Mouse (Mus musculus) stomach, embryonic 14.5 days (tissue): ENCODE data around the gene Gm45521. TPM values are rescaled to one million over a fixed set of nuclear protein-coding genes. Genes with fewer than 3 reads are reported as not detected.

ENCODE experiments used
- ATAC-seq: fragments of 200-750 bp; cut with Nextera tagmentation; 2 replicates; pipeline ENCODE4 v1.8.0; 2017; ENCODE audit warnings: low read depth, moderate TSS enrichment; ENCODE audit not compliant: insufficient number of reproducible peaks, insufficient read depth, low FRiP score
- H3K27ac ChIP-seq: fragments of 300-500 bp; sonication (generic); 2 replicates; pipeline ENCODE4 v1.5.1; 2014; ENCODE audit warnings: mild to moderate bottlenecking, low read length, moderate library complexity, mixed read lengths
- H3K27me3 ChIP-seq: fragments of 300-500 bp; sonication (generic); 2 replicates; pipeline ENCODE4 v1.6.1; 2014; ENCODE audit warnings: low read length, control low read depth, mixed read lengths; ENCODE audit not compliant: control insufficient read depth, insufficient read depth
- H3K36me3 ChIP-seq: fragments of 300-500 bp; sonication (generic); 2 replicates; pipeline ENCODE4 v1.6.1; 2014; ENCODE audit warnings: mild to moderate bottlenecking, control low read depth, low read length, moderate library complexity, mixed read lengths; ENCODE audit not compliant: control insufficient read depth, insufficient read depth
- H3K4me1 ChIP-seq: fragments of 300-500 bp; sonication (generic); 2 replicates; pipeline ENCODE4 v1.6.1; 2014; ENCODE audit warnings: low read length, control low read depth, mixed read lengths; ENCODE audit not compliant: control insufficient read depth, insufficient read depth
- H3K4me2 ChIP-seq: fragments of 300-500 bp; sonication (generic); replicated peaks from 2 replicates; pipeline ENCODE4 v1.6.1; 2014; ENCODE audit warnings: low read depth, low read length, control low read depth
- H3K4me3 ChIP-seq: fragments of 300-500 bp; sonication (generic); 2 replicates; pipeline ENCODE4 v1.5.1; 2014; ENCODE audit warnings: low read depth, low read length, control low read depth
- H3K9ac ChIP-seq: fragments of 300-500 bp; sonication (generic); replicated peaks from 2 replicates; pipeline ENCODE4 v1.6.1; 2014; ENCODE audit warnings: low read depth, mild to moderate bottlenecking, control low read depth, low read length, moderate library complexity, mixed read lengths
- H3K9me3 ChIP-seq: fragments of 300-500 bp; sonication (generic); 2 replicates; pipeline ENCODE4 v1.6.1; 2016; ENCODE audit warnings: low read depth, low read length, control low read depth; ENCODE audit not compliant: control insufficient read depth
- WGBS: fragments of 180-500 bp; shearing (Covaris S2); extraction: QIAGEN DNeasy Blood & Tissue Kit; methylation state at CpG from one replicate; pipeline ENCODE4 v1.1.7; 2014; 5-methylcytosine and 5-hydroxymethylcytosine counted together
- polyA plus RNA-seq: library from polyadenylated mRNA; unstranded; fragments of >200 nt; fragmentation: Nextera tagmentation; extraction: Ambion mirVana; gene quantifications from 2 replicates; pipeline ENCODE4 v1.2.1, GENCODE M21; 2014

Gene Gm45521
- polyA plus RNA-seq, 1 experiment from 2014 or later = not detected

GRCm38 (mm10) chr14:7943101-7943800 lies 13.8 kb upstream of the Gm45521 start:
- Histone ChIP-seq H3K9me3 (no peaks in the 10 kb centered on the region), H3K4me2 (no peak overlapping the region), H3K36me3 (peaks cover 38% of the 10 kb centered on the region), H3K27ac (no peak overlapping the region), H3K9ac (no peak overlapping the region), H3K4me1 (no peaks in the 10 kb centered on the region), H3K27me3 (no peaks in the 10 kb centered on the region), H3K4me3 (no peak overlapping the region)
- 73% methylated on average over 7 of the region's 7 CpGs for WGBS
- ATAC-seq = no peak

GRCm38 (mm10) chr14:7943801-7944135 lies 13.3 kb upstream of the Gm45521 start:
- Histone ChIP-seq H3K4me1 (no peaks in the 10 kb centered on the region), H3K36me3 (peaks cover 41% of the 10 kb centered on the region), H3K9me3 (no peaks in the 10 kb centered on the region), H3K27ac (no peak overlapping the region), H3K4me2 (no peak overlapping the region), H3K4me3 (no peak overlapping the region), H3K27me3 (no peaks in the 10 kb centered on the region), H3K9ac (no peak overlapping the region)
- WGBS = 68% methylated on average over 3 of the region's 3 CpGs
- no peak; the same call in 1 of the 2 replicates for ATAC-seq

GRCm38 (mm10) chr14:7944349-7945039 lies 12.6 kb upstream of the Gm45521 start:
- ATAC-seq = no peak
- WGBS = 46% methylated on average over 8 of the region's 8 CpGs

GRCm38 (mm10) chr14:7945261-7945660 lies 11.8 kb upstream of the Gm45521 start:
- no peak overlapping the region for H3K4me2 ChIP-seq
- no peaks in the 10 kb centered on the region for H3K27me3 ChIP-seq
- no peaks in the 10 kb centered on the region for H3K4me1 ChIP-seq
- H3K4me3 ChIP-seq = no peak overlapping the region
- 81% methylated on average over 5 of the region's 5 CpGs for WGBS
- no peak overlapping the region for H3K27ac ChIP-seq
- no peaks in the 10 kb centered on the region for H3K9me3 ChIP-seq
- no peak for ATAC-seq
- H3K36me3 ChIP-seq = peaks cover 45% of the 10 kb centered on the region
- no peak overlapping the region for H3K9ac ChIP-seq

More at GRCm38 (mm10) chr14:7944349-7945039, 12.6 kb upstream of the Gm45521 start:
- H3K27me3 ChIP-seq = no peaks in the 10 kb centered on the region
- H3K27ac ChIP-seq = no peak overlapping the region
- H3K36me3 ChIP-seq = peaks cover 40% of the 10 kb centered on the region
- H3K9ac ChIP-seq = no peak overlapping the region
- H3K4me3 ChIP-seq = no peak overlapping the region
- no peaks in the 10 kb centered on the region for H3K4me1 ChIP-seq
- no peak overlapping the region for H3K4me2 ChIP-seq
- H3K9me3 ChIP-seq = no peaks in the 10 kb centered on the region

GRCm38 (mm10) chr14:7951234-7951633 lies 5.9 kb upstream of the Gm45521 start:
- Histone ChIP-seq H3K27ac (no peak overlapping the region), H3K36me3 (peaks cover 25% of the 10 kb centered on the region), H3K4me2 (no peak overlapping the region), H3K9me3 (no peaks in the 10 kb centered on the region), H3K27me3 (no peaks in the 10 kb centered on the region), H3K4me3 (no peak overlapping the region), H3K9ac (no peak overlapping the region), H3K4me1 (peaks cover 10% of the 10 kb centered on the region; the same call in 1 of the 2 replicates)
- no peak for ATAC-seq
- WGBS = 83% methylated on average over 9 of the region's 9 CpGs

- no peaks in the 10 kb centered on the region for H3K27me3 ChIP-seq
- WGBS = 11% methylated on average over 12 of the region's 12 CpGs
- H3K36me3 ChIP-seq = peaks cover 25% of the 10 kb centered on the region
- no peak overlapping the region for H3K4me3 ChIP-seq
- H3K9ac ChIP-seq = no peak overlapping the region
- H3K9me3 ChIP-seq = no peaks in the 10 kb centered on the region
- no peak overlapping the region for H3K4me2 ChIP-seq
- peak; percentile 81 for ATAC-seq
- peaks cover 16% of the 10 kb centered on the region; the same call in 1 of the 2 replicates for H3K4me1 ChIP-seq
- H3K27ac ChIP-seq = peak overlapping the region; percentile 85
Measured at GRCm38 (mm10) chr14:7952610-7953254, 4.4 kb upstream of the Gm45521 start.

GRCm38 (mm10) chr14:7954071-7954471 lies 3.0 kb upstream of the Gm45521 start:
- Histone ChIP-seq H3K36me3 (peaks cover 18% of the 10 kb centered on the region), H3K4me1 (peaks cover 16% of the 10 kb centered on the region; the same call in 1 of the 2 replicates), H3K27me3 (no peaks in the 10 kb centered on the region), H3K4me2 (no peak overlapping the region), H3K9ac (no peak overlapping the region), H3K4me3 (no peak overlapping the region), H3K9me3 (no peaks in the 10 kb centered on the region), H3K27ac (peak overlapping the region; percentile 85)
- WGBS = 37% methylated on average over 6 of the region's 6 CpGs
- peak; percentile 63 for ATAC-seq

GRCm38 (mm10) chr14:7956427-7956826 lies 661 bp upstream of the Gm45521 start:
- Histone ChIP-seq H3K27me3 (no peaks in the 10 kb centered on the region), H3K9ac (no peak overlapping the region), H3K4me3 (no peak overlapping the region), H3K4me1 (peaks cover 19% of the 10 kb centered on the region; the same call in 1 of the 2 replicates), H3K9me3 (no peaks in the 10 kb centered on the region), H3K36me3 (no peaks in the 10 kb centered on the region; the same call in 1 of the 2 replicates), H3K27ac (no peak overlapping the region), H3K4me2 (no peak overlapping the region)
- ATAC-seq = no peak
- WGBS = 56% methylated on average over 10 of the region's 10 CpGs
